Mouse (Mus musculus): Measurements from ENCODE around the gene Arhgef15. TPM values are rescaled to one million over a fixed set of nuclear protein-coding genes. Genes with fewer than 3 reads are reported as not detected.
A peak's percentile ranks its signal among the peaks of the same experiment; 100 is the strongest.
"Not testable (repeated sequence)": the region's sequence is repeated elsewhere in the genome, so short reads cannot be mapped to it uniquely, and the experiment has no call there.

The Arhgef15 gene
- polyA plus RNA-seq, 1 experiment from 2014 or later: 8.5 TPM

GRCm38 (mm10) chr11:68979320-68979733, 22.0 kb upstream of the Arhgef15 start:
- WGBS: 36% methylated on average over 5 of the region's 5 CpGs

GRCm38 (mm10) chr11:68975601-68976000, 18.3 kb upstream of the Arhgef15 start:
- Histone ChIP-seq H3K4me2 (no peak overlapping the region), H3K27me3 (replicated peaks) (no peaks in the 10 kb centered on the region), H3K9ac (no peak overlapping the region), H3K4me1 (peaks cover 13% of the 10 kb centered on the region), H3K36me3 (no peaks in the 10 kb centered on the region), H3K27ac (no peak overlapping the region), H3K4me3 (replicated peaks) (no peak overlapping the region), H3K9me3 (no peaks in the 10 kb centered on the region)
- no peak for ATAC-seq (ENCODE audit: insufficient read depth, low FRiP score, low read depth)
- 94% methylated on average over 1 of the region's 1 CpGs for WGBS

More at GRCm38 (mm10) chr11:68979320-68979733, 22.0 kb upstream of the Arhgef15 start:
- Histone ChIP-seq H3K27ac (peak overlapping the region; percentile 79), H3K4me1 (0 out of 2 replicates have a peak, but pooled peaks cover 5% of the 10 kb centered on the region), H3K4me3 (replicated peaks) (no peak overlapping the region), H3K9me3 (no peaks in the 10 kb centered on the region), H3K4me2 (no peak overlapping the region), H3K36me3 (no peaks in the 10 kb centered on the region), H3K27me3 (replicated peaks) (no peaks in the 10 kb centered on the region), H3K9ac (no peak overlapping the region)
- ATAC-seq (ENCODE audit: insufficient read depth, low FRiP score, low read depth): peak; percentile 81

GRCm38 (mm10) chr11:68975085-68975484, 17.8 kb upstream of the Arhgef15 start, which contains the start of gene Rangrf:
Gene Rangrf, minus strand, starts transcription at chr11:68975185.
- Histone ChIP-seq H3K4me3 (replicated peaks) (peak within 1 kb of the TSS; percentile 45), H3K9ac (no peak within 1 kb of the TSS), H3K4me1 (peaks cover 15% of the 10 kb centered on the region), H3K27me3 (replicated peaks) (no peaks in the 10 kb centered on the region), H3K27ac (no peak within 1 kb of the TSS), H3K9me3 (no peaks in the 10 kb centered on the region), H3K36me3 (no peaks in the 10 kb centered on the region), H3K4me2 (peak within 1 kb of the TSS; percentile 78)
- ATAC-seq (ENCODE audit: insufficient read depth, low FRiP score, low read depth): no peak
- 80% methylated on average over 7 of the region's 7 CpGs for WGBS

- Histone ChIP-seq H3K4me1 (peaks cover 15% of the 10 kb centered on the region), H3K4me3 (replicated peaks) (peak overlapping the region; percentile 45), H3K9me3 (no peaks in the 10 kb centered on the region), H3K27ac (no peak overlapping the region), H3K27me3 (replicated peaks) (no peaks in the 10 kb centered on the region), H3K4me2 (peak overlapping the region; percentile 78), H3K9ac (no peak overlapping the region), H3K36me3 (no peaks in the 10 kb centered on the region)
- 35% methylated on average over 6 of the region's 6 CpGs for WGBS
- no peak for ATAC-seq (ENCODE audit: insufficient read depth, low FRiP score, low read depth)
These were observed 16.8 kb upstream of the Arhgef15 start for GRCm38 (mm10) chr11:68974059-68974450.

GRCm38 (mm10) chr11:68973250-68974058, 16.2 kb upstream of the Arhgef15 start:
- not testable (repeated sequence) for H3K9me3 ChIP-seq; H3K27me3 ChIP-seq (replicated peaks); H3K36me3 ChIP-seq; H3K27ac ChIP-seq; H3K9ac ChIP-seq
- peaks cover 20% of the 10 kb centered on the region for H3K4me1 ChIP-seq
- peak overlapping the region; percentile 78 for H3K4me2 ChIP-seq
- peak overlapping the region; percentile 45 for H3K4me3 ChIP-seq (replicated peaks)
- WGBS: under 1% methylated on average over 38 of the region's 38 CpGs
- peak; percentile 85 for ATAC-seq (ENCODE audit: insufficient read depth, low FRiP score, low read depth)

- H3K4me1 ChIP-seq: peaks cover 30% of the 10 kb centered on the region
- H3K9me3 ChIP-seq: no peaks in the 10 kb centered on the region
- no peak for ATAC-seq (ENCODE audit: insufficient read depth, low FRiP score, low read depth)
- no peak overlapping the region for H3K27ac ChIP-seq
- no peaks in the 10 kb centered on the region for H3K27me3 ChIP-seq (replicated peaks)
- no peak overlapping the region for H3K4me3 ChIP-seq (replicated peaks)
- no peak overlapping the region for H3K4me2 ChIP-seq
- no peaks in the 10 kb centered on the region for H3K36me3 ChIP-seq
- 65% methylated on average over 4 of the region's 4 CpGs for WGBS
- no peak overlapping the region for H3K9ac ChIP-seq
These were observed 13.0 kb upstream of the Arhgef15 start for GRCm38 (mm10) chr11:68970232-68970631.

- H3K36me3 ChIP-seq: no peaks in the 10 kb centered on the region
- no peak overlapping the region for H3K27ac ChIP-seq
- no peak overlapping the region for H3K4me3 ChIP-seq (replicated peaks)
- peak overlapping the region; percentile 91; the same call in 1 of the 2 replicates for H3K4me2 ChIP-seq
- no peaks in the 10 kb centered on the region for H3K27me3 ChIP-seq (replicated peaks)
- WGBS: 87% methylated on average over 11 of the region's 11 CpGs
- H3K9me3 ChIP-seq: no peaks in the 10 kb centered on the region
- H3K9ac ChIP-seq: no peak overlapping the region
- H3K4me1 ChIP-seq: peaks cover 27% of the 10 kb centered on the region
- ATAC-seq (ENCODE audit: insufficient read depth, low FRiP score, low read depth): no peak
These were observed 11.5 kb upstream of the Arhgef15 start for GRCm38 (mm10) chr11:68968752-68969151.

GRCm38 (mm10) chr11:68967337-68968282, 10.3 kb upstream of the Arhgef15 start, which contains the start of gene Slc25a35:
Gene Slc25a35, plus strand, starts transcription at chr11:68968131.
- H3K27ac ChIP-seq: peak within 1 kb of the TSS; percentile 74; the same call in 1 of the 2 replicates
- under 1% methylated on average over 50 of the region's 50 CpGs for WGBS

GRCm38 (mm10) chr11:68966554-68966953, 9.3 kb upstream of the Arhgef15 start:
- Histone ChIP-seq H3K36me3 (no peaks in the 10 kb centered on the region), H3K4me3 (replicated peaks) (no peak overlapping the region)
- no peak for ATAC-seq (ENCODE audit: insufficient read depth, low FRiP score, low read depth)

More at GRCm38 (mm10) chr11:68967337-68968282, 10.3 kb upstream of the Arhgef15 start, which contains the start of gene Slc25a35:
- Histone ChIP-seq H3K4me1 (peaks cover 22% of the 10 kb centered on the region), H3K4me2 (peak within 1 kb of the TSS; percentile 91), H3K9me3 (no peaks in the 10 kb centered on the region), H3K36me3 (no peaks in the 10 kb centered on the region), H3K4me3 (replicated peaks) (peak within 1 kb of the TSS; percentile 64), H3K9ac (peak within 1 kb of the TSS; percentile 50), H3K27me3 (replicated peaks) (no peaks in the 10 kb centered on the region)
- peak; percentile 97 for ATAC-seq (ENCODE audit: insufficient read depth, low FRiP score, low read depth)

GRCm38 (mm10) chr11:68965845-68966244, 8.6 kb upstream of the Arhgef15 start:
- Histone ChIP-seq H3K4me1 (peaks cover 18% of the 10 kb centered on the region), H3K4me2 (no peak overlapping the region), H3K36me3 (no peaks in the 10 kb centered on the region), H3K27me3 (replicated peaks) (no peaks in the 10 kb centered on the region), H3K27ac (no peak overlapping the region), H3K4me3 (replicated peaks) (no peak overlapping the region), H3K9me3 (no peaks in the 10 kb centered on the region), H3K9ac (no peak overlapping the region)
- no peak for ATAC-seq (ENCODE audit: insufficient read depth, low FRiP score, low read depth)
- WGBS: 27% methylated on average over 3 of the region's 3 CpGs

More at GRCm38 (mm10) chr11:68966554-68966953, 9.3 kb upstream of the Arhgef15 start:
- 33% methylated on average over 1 of the region's 1 CpGs for WGBS
- no peak overlapping the region for H3K9ac ChIP-seq
- H3K9me3 ChIP-seq: no peaks in the 10 kb centered on the region
- H3K27me3 ChIP-seq (replicated peaks): no peaks in the 10 kb centered on the region
- peaks cover 21% of the 10 kb centered on the region for H3K4me1 ChIP-seq
- no peak overlapping the region; the same call in 1 of the 2 replicates for H3K27ac ChIP-seq
- H3K4me2 ChIP-seq: no peak overlapping the region

- H3K4me3 ChIP-seq (replicated peaks): no peak overlapping the region
- ATAC-seq (ENCODE audit: insufficient read depth, low FRiP score, low read depth): no peak
- no peak overlapping the region for H3K27ac ChIP-seq
- no peaks in the 10 kb centered on the region for H3K9me3 ChIP-seq
- no peaks in the 10 kb centered on the region for H3K36me3 ChIP-seq
- no peaks in the 10 kb centered on the region for H3K27me3 ChIP-seq (replicated peaks)
- no peak overlapping the region for H3K9ac ChIP-seq
- H3K4me1 ChIP-seq: peaks cover 15% of the 10 kb centered on the region
- H3K4me2 ChIP-seq: no peak overlapping the region
These were observed 7.8 kb upstream of the Arhgef15 start for GRCm38 (mm10) chr11:68965050-68965449.

All from stomach, embryonic 15.5 days (tissue).